Mouse (Mus musculus) ES-E14 (cell line): ENCODE data around the gene Calr3. TPM values are rescaled to one million over a fixed set of nuclear protein-coding genes. Genes with fewer than 3 reads are reported as not detected.
A peak's percentile ranks its signal among the peaks of the same experiment; 100 is the strongest.

Source experiments
- DNase-seq: peaks from one replicate; pipeline ENCODE4 v3.0.0-alpha.2; 2013; ENCODE audit warnings: low read depth, low spot score
- H3K27ac ChIP-seq: 2 replicates; pipeline ENCODE4 v1.5.1; 2012; ENCODE audit warnings: low read depth, mild to moderate bottlenecking, low read length, moderate library complexity, mixed read lengths; ENCODE audit not compliant: poor library complexity, insufficient read depth, severe bottlenecking
- H3K36me3 ChIP-seq: 2 replicates; pipeline ENCODE4 v1.6.1; 2012; ENCODE audit warnings: mild to moderate bottlenecking, low read length, moderate library complexity, mixed read lengths; ENCODE audit not compliant: control insufficient read depth, poor library complexity, insufficient read depth, severe bottlenecking
- H3K4me1 ChIP-seq, 2 experiments: fragments of 150-350 bp in 1 of 2; sonication (generic) in 1 of 2; 2 replicates each; pipeline ENCODE4 v1.6.1; 2012; ENCODE audit warnings: low read length in 2 of 2, mild to moderate bottlenecking in 1 of 2, mixed read lengths in 1 of 2; ENCODE audit not compliant: control insufficient read depth in 2 of 2, insufficient read depth in 2 of 2, poor library complexity in 1 of 2
- H3K4me3 ChIP-seq, 2 experiments: fragments of 150-350 bp in 1 of 2; sonication (generic) in 1 of 2; 2 replicates each; pipeline ENCODE4 v1.5.1; 2012; ENCODE audit warnings: low read length in 2 of 2, low read depth in 1 of 2, mild to moderate bottlenecking in 1 of 2, mixed read lengths in 1 of 2; ENCODE audit not compliant: insufficient read depth in 1 of 2, poor library complexity in 1 of 2, severe bottlenecking in 1 of 2
- H3K9ac ChIP-seq: 2 replicates; pipeline ENCODE4 v1.6.1; 2012; ENCODE audit warnings: low read depth, mild to moderate bottlenecking, low read length, mixed read lengths; ENCODE audit not compliant: poor library complexity, insufficient read depth, severe bottlenecking
- H3K9me3 ChIP-seq: fragments of 150-350 bp; sonication (generic); 2 replicates; pipeline ENCODE4 v1.6.1; 2012; ENCODE audit warnings: low read depth, mild to moderate bottlenecking, low read length; ENCODE audit not compliant: control insufficient read depth, insufficient read depth
- CHD2 ChIP-seq: IDR thresholded peaks from 2 replicates; pipeline ENCODE4 v1.6.1; 2014; ENCODE audit warnings: mild to moderate bottlenecking, low read depth, low read length, inconsistent platforms
- HCFC1 ChIP-seq: IDR thresholded peaks from 2 replicates; pipeline ENCODE4 v1.6.1; 2012; ENCODE audit warnings: low read length, inconsistent platforms, borderline replicate concordance; ENCODE audit not compliant: insufficient read depth
- MAFK ChIP-seq: IDR thresholded peaks from 2 replicates; pipeline ENCODE4 v1.6.1; 2014; ENCODE audit warnings: mild to moderate bottlenecking, low read depth, low read length, inconsistent platforms; ENCODE audit not compliant: insufficient read depth
- ZC3H11A ChIP-seq: IDR thresholded peaks from 2 replicates; pipeline ENCODE4 v1.6.1; 2012; ENCODE audit warnings: low read depth, mild to moderate bottlenecking, inconsistent platforms, low read length, borderline replicate concordance
- ZNF384 ChIP-seq: IDR thresholded peaks from 2 replicates; pipeline ENCODE4 v1.6.1; 2012; ENCODE audit warnings: low read depth, low read length, inconsistent platforms
- in situ Hi-C, 2 experiments: fragments of 600-800 bp; cut with MboI; formaldehyde crosslinking; loops; one replicate each; pipeline ENCODE4 v1.15.1; 2025; ENCODE audit warnings: low sequenced_read_pairs in 2 of 2, inconsistent platforms in 1 of 2; ENCODE audit not compliant: unreplicated experiment in 2 of 2
- total RNA-seq: library from RNA; depleted of rRNA; stranded (reverse); fragments of 300-350 nt; gene quantifications from 2 replicates; pipeline ENCODE4 v1.2.3, GENCODE M21; 2012

Gene Calr3
- total RNA-seq, 1 experiment = 3.2 TPM

- in situ Hi-C loops = no loop called here
- no peak overlapping the region for H3K27ac ChIP-seq
- DNase-seq = no peak
- no peak for TF ChIP-seq CHD2
- TF ChIP-seq ZC3H11A = no peak
- no peak for TF ChIP-seq HCFC1
- no peak for TF ChIP-seq MAFK
- TF ChIP-seq ZNF384 = no peak
- no peak overlapping the region for H3K9ac ChIP-seq
- H3K9me3 ChIP-seq = no peaks in the 10 kb centered on the region
- peak overlapping the region in 1 of 2 experiments; percentile 73; a peak in 1 of 4 replicates for H3K4me3 ChIP-seq
- peaks cover 33% of the 10 kb centered on the region for H3K36me3 ChIP-seq
- H3K4me1 ChIP-seq = peaks cover 0 to 7% of the 10 kb centered on the region in 2 experiments; a peak in 2 of 4 replicates
Observed at GRCm38 (mm10) chr8:72491017-72491416, 47.3 kb upstream of the Calr3 start.

DNA sequence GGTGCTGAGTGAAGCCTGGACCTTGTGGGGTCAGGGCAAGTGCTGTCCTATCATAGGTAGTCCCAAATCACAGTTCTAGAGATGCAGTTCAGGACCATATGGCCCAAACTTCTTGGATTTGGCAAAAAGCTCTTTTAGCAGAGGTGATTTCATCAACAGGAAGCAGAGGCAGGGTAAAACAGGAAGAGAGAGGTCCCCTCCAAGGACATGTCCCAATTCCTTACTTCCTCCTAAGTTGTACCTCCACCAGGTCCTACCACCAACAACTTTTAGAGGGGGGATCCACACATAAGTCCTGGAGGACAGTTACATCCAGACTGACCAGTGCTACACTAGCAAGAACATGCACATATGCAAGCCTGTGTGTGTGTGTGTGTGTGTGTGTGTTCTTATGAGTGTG lies 43.3 kb upstream of the Calr3 start:
- in situ Hi-C loops = no loop called here
- no peak overlapping the region for H3K9ac ChIP-seq
- no peak overlapping the region for H3K27ac ChIP-seq
- TF ChIP-seq ZC3H11A = no peak
- TF ChIP-seq MAFK = no peak
- no peak for TF ChIP-seq CHD2
- no peak for TF ChIP-seq ZNF384
- no peak for TF ChIP-seq HCFC1
- no peak overlapping the region for H3K4me3 ChIP-seq
- H3K4me1 ChIP-seq = peaks cover 0 to 3% of the 10 kb centered on the region in 2 experiments; a peak in 1 of 4 replicates
- H3K36me3 ChIP-seq = peaks cover 41% of the 10 kb centered on the region
- H3K9me3 ChIP-seq = no peaks in the 10 kb centered on the region
- DNase-seq = no peak

DNA sequence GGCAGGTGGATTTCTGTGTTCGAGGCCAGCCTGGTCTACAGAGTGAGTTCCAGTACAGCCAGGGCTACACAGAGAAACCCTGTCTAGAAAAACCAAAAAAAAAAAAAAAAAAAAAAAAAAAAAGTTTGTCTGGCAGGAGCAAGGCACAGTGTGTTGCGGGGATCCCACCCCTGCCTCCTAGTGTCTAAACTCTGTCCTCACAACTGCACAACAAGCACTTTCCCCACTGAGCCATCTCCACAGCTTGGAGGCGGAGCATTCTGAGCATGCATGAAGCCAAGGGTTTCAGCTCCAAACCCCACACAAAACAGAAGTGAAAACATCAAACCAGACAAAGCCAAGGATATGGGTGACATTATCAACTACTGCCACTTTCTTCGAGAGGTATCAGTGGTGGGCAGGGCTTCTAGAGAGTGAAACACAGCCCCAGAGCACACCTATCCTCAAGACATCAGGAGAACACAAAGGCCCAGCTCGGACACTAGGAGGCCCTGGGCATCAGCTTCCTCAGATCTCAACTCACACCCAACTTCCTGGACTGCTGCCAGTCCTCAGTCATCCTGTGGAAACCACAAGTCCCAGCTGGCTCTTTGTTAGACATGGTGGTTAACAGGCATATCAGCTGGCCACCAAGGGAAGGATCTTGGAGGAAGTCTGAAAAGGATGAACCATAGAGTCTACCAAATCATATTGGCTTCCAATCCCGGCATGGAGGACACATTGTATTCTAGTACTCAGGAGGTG lies 42.0 kb upstream of the Calr3 start:
- no peak for TF ChIP-seq HCFC1
- no peak for TF ChIP-seq MAFK
- TF ChIP-seq ZNF384 = 0 out of 2 replicates have a peak, but pooled peaks have one; percentile 26
- TF ChIP-seq CHD2 = no peak
- H3K27ac ChIP-seq = no peak overlapping the region
- H3K9me3 ChIP-seq = no peaks in the 10 kb centered on the region
- peaks cover 41% of the 10 kb centered on the region for H3K36me3 ChIP-seq
- no peak for DNase-seq
- no peak overlapping the region for H3K9ac ChIP-seq
- no peak overlapping the region for H3K4me3 ChIP-seq
- no peaks in the 10 kb centered on the region for H3K4me1 ChIP-seq
- in situ Hi-C loops = no loop called here

DNA sequence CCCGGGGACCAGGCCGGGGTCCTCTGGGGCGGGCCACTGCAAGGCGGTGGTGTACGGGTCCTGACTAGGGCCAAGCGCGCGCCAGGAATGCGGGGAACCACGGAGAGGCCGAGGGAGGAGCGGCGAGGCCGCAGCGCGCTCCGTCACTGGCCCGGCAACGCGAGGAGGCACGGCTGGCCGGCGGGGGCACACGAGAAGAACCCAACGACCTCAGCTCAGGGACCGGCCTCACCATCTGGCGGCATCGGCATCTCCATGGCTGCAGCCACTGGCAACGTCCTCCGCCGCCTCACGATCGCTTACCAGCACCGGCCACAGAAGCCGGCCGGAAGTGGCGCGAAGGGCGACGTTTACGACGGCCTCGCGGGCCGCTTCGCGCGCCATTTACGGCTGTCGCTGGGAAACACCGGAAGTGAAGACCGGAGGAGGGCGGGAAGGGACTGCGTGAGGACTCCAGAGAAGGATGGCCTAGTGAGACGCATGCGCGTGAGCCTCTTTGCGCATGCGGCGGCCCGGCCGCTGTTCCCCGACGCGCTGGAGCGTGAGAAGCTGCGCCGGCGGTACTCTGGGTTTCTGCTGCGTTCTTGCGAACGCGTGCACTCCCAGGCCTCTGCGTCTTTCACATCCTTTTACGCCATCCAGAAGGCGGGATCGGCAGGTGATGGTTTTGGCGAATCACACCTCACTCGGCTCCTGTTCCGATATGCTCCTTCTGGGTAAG lies 31.3 kb upstream of the Calr3 start, which contains the start of gene Cherp:
Gene Cherp (minus strand): TSS at position 401 of the 721 bp plus-strand sequence.
- peak within 1 kb of the TSS; percentile 88 for H3K27ac ChIP-seq
- TF ChIP-seq MAFK (no peak), ZNF384 (no peak), CHD2 (no peak), HCFC1 (peak; percentile 77), ZC3H11A (no peak)
- H3K4me3 ChIP-seq = peak within 1 kb of the TSS; percentile 85 to 97
- peaks cover 28% of the 10 kb centered on the region for H3K36me3 ChIP-seq
- H3K4me1 ChIP-seq = peaks cover 0 to 5% of the 10 kb centered on the region in 2 experiments; a peak in 1 of 4 replicates
- H3K9ac ChIP-seq = peak within 1 kb of the TSS; percentile 98
- in situ Hi-C loops = no loop called here
- H3K9me3 ChIP-seq = no peaks in the 10 kb centered on the region
- DNase-seq = peak; percentile 94

GRCm38 (mm10) chr8:72470684-72471083 lies 27.0 kb upstream of the Calr3 start:
- DNase-seq = no peak
- TF ChIP-seq ZC3H11A (no peak), HCFC1 (no peak), MAFK (no peak), ZNF384 (no peak), CHD2 (no peak)
- no peak overlapping the region for H3K4me3 ChIP-seq
- H3K9ac ChIP-seq = no peak overlapping the region
- H3K9me3 ChIP-seq = no peaks in the 10 kb centered on the region
- in situ Hi-C loops = no loop called here
- H3K27ac ChIP-seq = no peak overlapping the region
- H3K4me1 ChIP-seq = no peaks in the 10 kb centered on the region
- H3K36me3 ChIP-seq = peaks cover 66% of the 10 kb centered on the region
